Mouse (Mus musculus): Measurements from ENCODE around the gene Amacr.

Gene Amacr

GRCm38 (mm10) chr15:10981377-10982063 lies at the start of gene Amacr:
Gene Amacr, plus strand, starts transcription at chr15:10981756.
- DNase-seq (ENCODE audit: low read depth, low spot score): peak; percentile 92
- no peaks in the 10 kb centered on the region for H3K36me3 ChIP-seq (ENCODE audit: control insufficient read depth, insufficient read depth, low read length, poor library complexity, severe bottlenecking)

GRCm38 (mm10) chr15:10933930-10934329 lies 47.6 kb upstream of the Amacr start:
- DNase-seq (ENCODE audit: low read depth, low spot score): no peak
- no peaks in the 10 kb centered on the region for H3K27me3 ChIP-seq (ENCODE audit: control insufficient read depth, insufficient read depth, low read length, poor library complexity, severe bottlenecking)
- no peaks in the 10 kb centered on the region for H3K36me3 ChIP-seq (ENCODE audit: control insufficient read depth, insufficient read depth, low read length, poor library complexity, severe bottlenecking)

More at GRCm38 (mm10) chr15:10981377-10982063, at the start of gene Amacr:
- 0 out of 2 replicates have a peak, but pooled peaks cover 1% of the 10 kb centered on the region for H3K27me3 ChIP-seq (ENCODE audit: control insufficient read depth, insufficient read depth, low read length, poor library complexity, severe bottlenecking)

GRCm38 (mm10) chr15:10940148-10941108 lies 41.1 kb upstream of the Amacr start:
- Histone ChIP-seq H3K27me3 (ENCODE audit: control insufficient read depth, insufficient read depth, low read length, poor library complexity, severe bottlenecking) (no peaks in the 10 kb centered on the region), H3K36me3 (ENCODE audit: control insufficient read depth, insufficient read depth, low read length, poor library complexity, severe bottlenecking) (no peaks in the 10 kb centered on the region)
- DNase-seq (ENCODE audit: low read depth, low spot score): no peak

GRCm38 (mm10) chr15:10941901-10942300 lies 39.7 kb upstream of the Amacr start:
- Histone ChIP-seq H3K27me3 (ENCODE audit: control insufficient read depth, insufficient read depth, low read length, poor library complexity, severe bottlenecking) (no peaks in the 10 kb centered on the region), H3K36me3 (ENCODE audit: control insufficient read depth, insufficient read depth, low read length, poor library complexity, severe bottlenecking) (no peaks in the 10 kb centered on the region)
- DNase-seq (ENCODE audit: low read depth, low spot score): no peak

- DNase-seq (ENCODE audit: low read depth, low spot score): no peak
- Histone ChIP-seq H3K27me3 (ENCODE audit: control insufficient read depth, insufficient read depth, low read length, poor library complexity, severe bottlenecking) (no peaks in the 10 kb centered on the region), H3K36me3 (ENCODE audit: control insufficient read depth, insufficient read depth, low read length, poor library complexity, severe bottlenecking) (no peaks in the 10 kb centered on the region)
These were observed 33.7 kb upstream of the Amacr start for GRCm38 (mm10) chr15:10947852-10948251.

- no peaks in the 10 kb centered on the region for H3K36me3 ChIP-seq (ENCODE audit: control insufficient read depth, insufficient read depth, low read length, poor library complexity, severe bottlenecking)
- DNase-seq (ENCODE audit: low read depth, low spot score): no peak
These were observed 29.4 kb upstream of the Amacr start, which contains the start of gene C1qtnf3 for GRCm38 (mm10) chr15:10951951-10952759. Gene C1qtnf3, plus strand, starts transcription at chr15:10952332.

GRCm38 (mm10) chr15:10952760-10953305 lies 28.7 kb upstream of the Amacr start:
- Histone ChIP-seq H3K36me3 (ENCODE audit: control insufficient read depth, insufficient read depth, low read length, poor library complexity, severe bottlenecking) (no peaks in the 10 kb centered on the region), H3K27me3 (ENCODE audit: control insufficient read depth, insufficient read depth, low read length, poor library complexity, severe bottlenecking) (no peaks in the 10 kb centered on the region)
- DNase-seq (ENCODE audit: low read depth, low spot score): no peak

More at GRCm38 (mm10) chr15:10951951-10952759, 29.4 kb upstream of the Amacr start, which contains the start of gene C1qtnf3:
- no peaks in the 10 kb centered on the region for H3K27me3 ChIP-seq (ENCODE audit: control insufficient read depth, insufficient read depth, low read length, poor library complexity, severe bottlenecking)

GRCm38 (mm10) chr15:10953465-10953864 lies 28.1 kb upstream of the Amacr start:
- Histone ChIP-seq H3K36me3 (ENCODE audit: control insufficient read depth, insufficient read depth, low read length, poor library complexity, severe bottlenecking) (no peaks in the 10 kb centered on the region), H3K27me3 (ENCODE audit: control insufficient read depth, insufficient read depth, low read length, poor library complexity, severe bottlenecking) (no peaks in the 10 kb centered on the region)
- DNase-seq (ENCODE audit: low read depth, low spot score): no peak

- H3K27me3 ChIP-seq (ENCODE audit: control insufficient read depth, insufficient read depth, low read length, poor library complexity, severe bottlenecking): no peaks in the 10 kb centered on the region
- H3K36me3 ChIP-seq (ENCODE audit: control insufficient read depth, insufficient read depth, low read length, poor library complexity, severe bottlenecking): no peaks in the 10 kb centered on the region
- no peak for DNase-seq (ENCODE audit: low read depth, low spot score)
These were observed 27.1 kb upstream of the Amacr start for GRCm38 (mm10) chr15:10954381-10955016.

- DNase-seq (ENCODE audit: low read depth, low spot score): no peak
- H3K36me3 ChIP-seq (ENCODE audit: control insufficient read depth, insufficient read depth, low read length, poor library complexity, severe bottlenecking): no peaks in the 10 kb centered on the region
- H3K27me3 ChIP-seq (ENCODE audit: control insufficient read depth, insufficient read depth, low read length, poor library complexity, severe bottlenecking): no peaks in the 10 kb centered on the region
These were observed 26.4 kb upstream of the Amacr start for GRCm38 (mm10) chr15:10955156-10955555.

GRCm38 (mm10) chr15:10956706-10957105 lies 24.9 kb upstream of the Amacr start:
- no peak for DNase-seq (ENCODE audit: low read depth, low spot score)
- no peaks in the 10 kb centered on the region for H3K36me3 ChIP-seq (ENCODE audit: control insufficient read depth, insufficient read depth, low read length, poor library complexity, severe bottlenecking)
- no peaks in the 10 kb centered on the region for H3K27me3 ChIP-seq (ENCODE audit: control insufficient read depth, insufficient read depth, low read length, poor library complexity, severe bottlenecking)

- H3K36me3 ChIP-seq (ENCODE audit: control insufficient read depth, insufficient read depth, low read length, poor library complexity, severe bottlenecking): no peaks in the 10 kb centered on the region
- DNase-seq (ENCODE audit: low read depth, low spot score): no peak
- H3K27me3 ChIP-seq (ENCODE audit: control insufficient read depth, insufficient read depth, low read length, poor library complexity, severe bottlenecking): no peaks in the 10 kb centered on the region
These were observed 22.1 kb upstream of the Amacr start for GRCm38 (mm10) chr15:10959277-10960026.

- no peak for DNase-seq (ENCODE audit: low read depth, low spot score)
These were observed 21.3 kb upstream of the Amacr start for GRCm38 (mm10) chr15:10960267-10960666.

More at GRCm38 (mm10) chr15:10960267-10960666, 21.3 kb upstream of the Amacr start:
- Histone ChIP-seq H3K36me3 (ENCODE audit: control insufficient read depth, insufficient read depth, low read length, poor library complexity, severe bottlenecking) (no peaks in the 10 kb centered on the region), H3K27me3 (ENCODE audit: control insufficient read depth, insufficient read depth, low read length, poor library complexity, severe bottlenecking) (no peaks in the 10 kb centered on the region)

All from splenic B cell, adult 2 months (primary cell).